Mouse (Mus musculus): Measurements from ENCODE around the gene Timm17a. TPM values are rescaled to one million over a fixed set of nuclear protein-coding genes. Genes with fewer than 3 reads are reported as not detected.

Timm17a gene
- polyA plus RNA-seq (2012; rRNA removed): 52.6 and 54.9 TPM in 2 replicates

DNA sequence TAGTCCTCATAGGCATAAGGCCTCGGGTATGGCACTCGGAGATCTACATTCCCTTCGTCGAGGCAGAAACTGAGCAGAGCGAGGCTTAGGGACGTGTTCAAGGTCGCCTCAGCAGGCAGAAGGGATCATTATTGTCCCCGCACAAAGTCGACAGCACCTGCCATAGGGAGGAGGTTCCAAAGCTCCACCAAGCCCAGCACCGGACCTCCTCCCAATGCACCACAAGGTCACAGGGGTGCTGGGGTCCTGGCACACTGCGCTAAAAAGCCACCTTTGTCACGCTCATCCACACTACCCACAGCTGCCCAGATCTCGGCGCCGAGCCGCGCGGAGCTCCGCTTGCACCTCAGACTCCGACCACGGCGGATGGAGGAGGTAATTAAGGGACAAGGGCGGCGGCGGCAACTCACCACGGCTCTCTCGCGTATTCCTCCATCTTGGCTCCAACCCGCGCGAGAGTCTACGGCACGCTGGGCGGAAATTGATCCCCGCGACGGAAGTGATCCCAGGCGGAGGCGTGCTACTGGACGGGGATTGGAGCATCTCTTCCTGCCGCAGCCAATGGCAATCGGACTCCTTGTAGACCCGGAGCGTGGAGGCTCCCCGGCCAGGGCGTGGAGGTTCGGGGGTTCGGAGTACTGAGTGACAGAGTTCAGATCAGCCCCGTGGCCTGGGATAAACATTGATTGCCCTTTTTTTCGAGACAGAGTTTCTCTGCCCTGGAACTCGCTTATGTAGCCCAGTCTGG is at the start of gene Timm17a:
Gene Timm17a, minus strand, starts transcription at position 495 of the 748 bp plus-strand sequence.

GRCm38 (mm10) chr1:135324571-135324970 is 11.0 kb upstream of the Timm17a start, which contains the start of gene Lmod1:
Lmod1 (plus strand) TSS chr1:135324807.

DNA sequence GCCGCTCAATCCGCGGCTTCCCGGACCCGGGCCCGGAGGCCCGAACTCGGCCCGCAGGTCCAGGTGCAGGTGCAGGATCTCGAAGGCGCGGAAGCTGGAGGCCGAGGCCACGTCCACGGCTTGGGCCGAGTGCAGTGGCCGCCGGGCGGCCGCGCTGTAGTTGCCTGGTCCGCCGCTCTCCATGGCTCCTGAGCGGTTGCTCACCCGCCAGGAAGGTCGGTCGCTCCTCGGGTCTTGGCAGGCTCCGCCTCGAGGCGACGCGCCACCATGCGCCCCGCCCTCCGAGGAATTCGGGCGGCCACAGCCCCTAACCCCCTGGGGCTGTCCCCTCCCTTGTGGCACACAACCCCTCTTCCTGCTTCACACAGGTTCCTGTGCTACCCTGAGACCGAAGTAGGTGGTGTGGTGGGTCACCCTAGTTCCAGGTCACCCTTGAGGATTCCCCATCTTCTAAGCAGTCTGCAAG is 29.7 kb downstream of the Timm17a start, which contains the start of gene Rnpep:
Gene Rnpep, minus strand, starts transcription at position 259 of the 466 bp plus-strand sequence.

DNA sequence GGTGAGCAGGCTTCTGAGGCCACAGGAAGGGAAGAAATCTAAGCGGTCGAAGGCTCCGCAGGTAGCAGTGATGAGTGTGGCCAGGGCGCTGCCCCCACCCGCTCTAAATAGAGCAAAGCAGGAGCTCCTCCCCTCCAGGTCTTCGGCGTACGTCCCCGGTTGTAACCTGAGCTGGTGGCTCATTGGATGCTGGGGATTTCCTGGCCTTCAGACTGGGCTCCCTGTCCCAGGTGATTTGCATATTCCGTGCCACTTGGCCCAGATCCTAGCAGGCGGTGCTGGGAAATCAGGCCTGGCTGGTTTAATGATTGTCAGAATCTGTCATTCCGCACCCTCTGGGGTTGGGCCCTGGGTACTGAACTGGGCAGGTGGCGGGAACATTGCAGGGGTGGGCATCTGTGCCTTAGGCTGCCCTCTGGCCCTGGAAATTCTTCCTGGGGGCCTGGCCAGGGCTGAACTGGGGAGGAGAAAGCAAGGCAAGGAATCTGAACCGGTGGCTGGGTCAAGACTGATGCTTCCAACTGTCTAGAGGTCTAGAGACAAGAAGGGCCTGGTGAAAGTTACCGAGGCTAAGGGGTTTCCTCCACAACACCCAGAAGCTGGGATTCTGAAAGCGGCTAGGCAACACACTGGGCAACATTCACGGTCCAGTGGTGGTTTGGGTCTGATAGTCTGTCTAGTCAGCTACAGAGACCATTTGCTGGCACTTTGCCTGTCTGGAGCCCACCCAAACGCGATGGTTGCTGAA is 55.0 kb downstream of the Timm17a start, which contains the start of gene Elf3:
Gene Elf3, minus strand, starts transcription at position 189 of the 748 bp plus-strand sequence.

Other genes starting within 250 kb of the Timm17a start
- 0.11 and 0.45 TPM in 2 replicates for gene Lgr6, start 208.5 kb downstream of the Timm17a start, polyA plus RNA-seq (2012; rRNA removed)
- 2.1 and 2.3 TPM in 2 replicates for gene Ptpn7, start 181.1 kb downstream of the Timm17a start, polyA plus RNA-seq (2012; rRNA removed)
- gene Arl8a, start 167.0 kb downstream of the Timm17a start, polyA plus RNA-seq (2012; rRNA removed): 82.5 and 97.0 TPM in 2 replicates
- gene Gpr37l1, start 146.1 kb downstream of the Timm17a start, polyA plus RNA-seq (2012; rRNA removed): 0.02 TPM in 1 of 2 replicates, not detected in the other
- gene Elf3, start 55.2 kb downstream of the Timm17a start, polyA plus RNA-seq (2012; rRNA removed): 0.70 and 1.2 TPM in 2 replicates
- 40.7 and 48.9 TPM in 2 replicates for gene Rnpep, start 29.7 kb downstream of the Timm17a start, polyA plus RNA-seq (2012; rRNA removed)
- gene Lmod1, start 11.0 kb upstream of the Timm17a start, polyA plus RNA-seq (2012; rRNA removed): 0.63 and 0.83 TPM in 2 replicates
- gene Shisa4, start 61.5 kb upstream of the Timm17a start, polyA plus RNA-seq (2012; rRNA removed): 29.3 and 35.1 TPM in 2 replicates
- 148 and 188 TPM in 2 replicates for gene Ipo9, start 116.7 kb upstream of the Timm17a start, polyA plus RNA-seq (2012; rRNA removed)